Mouse (Mus musculus) liver, embryonic 14.5 days (tissue): ENCODE data around the gene Mrm1. TPM values are rescaled to one million over a fixed set of nuclear protein-coding genes. Genes with fewer than 3 reads are reported as not detected.

Experiments used
- ATAC-seq: fragments of 200-750 bp; cut with Nextera tagmentation; 2 replicates; pipeline ENCODE4 v1.8.0; 2017; ENCODE audit warnings: moderate number of reproducible peaks, mild to moderate bottlenecking, moderate library complexity; ENCODE audit not compliant: insufficient read depth
- DNase-seq, 3 experiments: peaks; one replicate each; pipeline ENCODE4 v3.0.0-alpha.2; 2012 to 2013; ENCODE audit warnings: low read depth in 3 of 3, low spot score in 3 of 3
- H3K27ac ChIP-seq: fragments of 300-500 bp; sonication (generic); 2 replicates; pipeline ENCODE4 v1.5.1; 2014; ENCODE audit warnings: moderate library complexity, mild to moderate bottlenecking, control low read depth, inconsistent platforms
- H3K27me3 ChIP-seq: fragments of 300-500 bp; sonication (generic); 2 replicates; pipeline ENCODE4 v1.6.1; 2014; ENCODE audit warnings: mild to moderate bottlenecking, low read length, moderate library complexity; ENCODE audit not compliant: control insufficient read depth, insufficient read depth
- H3K36me3 ChIP-seq: fragments of 300-500 bp; sonication (generic); replicated peaks from 2 replicates; pipeline ENCODE4 v1.6.1; 2014; ENCODE audit warnings: low read depth; ENCODE audit not compliant: control insufficient read depth, insufficient read depth
- H3K4me1 ChIP-seq, 2 experiments: fragments of 200-500 bp in 1 of 2; fragments of 300-500 bp in 1 of 2; sonication (generic) in 1 of 2; replicated peaks; 2 replicates each; pipeline ENCODE4 v1.6.1; 2012 to 2014; ENCODE audit warnings: antibody characterized with exemption in 1 of 2, inconsistent platforms in 1 of 2, low read length in 1 of 2; ENCODE audit not compliant: control insufficient read depth in 2 of 2, insufficient read depth in 2 of 2
- H3K4me2 ChIP-seq: fragments of 300-500 bp; sonication (generic); 2 replicates; pipeline ENCODE4 v1.6.1; 2014; ENCODE audit warnings: low read depth, mild to moderate bottlenecking, control low read depth, moderate library complexity
- H3K4me3 ChIP-seq, 2 experiments: fragments of 200-500 bp in 1 of 2; fragments of 300-500 bp in 1 of 2; sonication (generic) in 1 of 2; 2 replicates each; pipeline ENCODE4 v1.5.1; 2012 to 2014; ENCODE audit warnings: low read depth in 2 of 2, low read length in 2 of 2, mild to moderate bottlenecking in 2 of 2, control low read depth in 1 of 2, inconsistent platforms in 1 of 2, moderate library complexity in 1 of 2; ENCODE audit not compliant: insufficient read depth in 1 of 2
- H3K9ac ChIP-seq: fragments of 300-500 bp; sonication (generic); replicated peaks from 2 replicates; pipeline ENCODE4 v1.6.1; 2014; ENCODE audit warnings: mild to moderate bottlenecking, control low read depth, moderate library complexity
- H3K9me3 ChIP-seq: fragments of 300-500 bp; sonication (generic); 2 replicates; pipeline ENCODE4 v1.6.1; 2016; ENCODE audit warnings: low read length, mixed read lengths; ENCODE audit not compliant: control insufficient read depth
- CTCF ChIP-seq: IDR thresholded peaks from 2 replicates; pipeline ENCODE4 v1.5.1; 2016; ENCODE audit warnings: antibody characterized with exemption, low read depth, control low read depth
- EP300 ChIP-seq: IDR thresholded peaks from 2 replicates; pipeline ENCODE4 v1.6.1; 2016; ENCODE audit warnings: antibody characterized with exemption, low read depth
- WGBS: fragments of 180-500 bp; shearing (Covaris S2); extraction: QIAGEN DNeasy Blood & Tissue Kit; methylation state at CpG from one replicate; pipeline ENCODE4 v1.1.7; 2014; ENCODE audit not compliant: insufficient replicate concordance; 5-methylcytosine and 5-hydroxymethylcytosine counted together
- polyA plus RNA-seq, 2 experiments: library from polyadenylated mRNA; depleted of rRNA in 1 of 2; stranded (reverse) in 1 of 2; unstranded in 1 of 2; fragments of >200 nt; fragmentation: Nextera tagmentation in 1 of 2; extraction: Ambion mirVana in 1 of 2; gene quantifications; 2 replicates each; pipeline versions ENCODE4 v1.2.1 to v1.2.3; 2012 to 2014

Mrm1 gene
- polyA plus RNA-seq (2012; rRNA removed) (19.7 and 32.5 TPM in 2 replicates), polyA plus RNA-seq (2014; fragmentation: Nextera tagmentation; extraction: Ambion mirVana) (12.0 and 13.2 TPM in 2 replicates)

DNA sequence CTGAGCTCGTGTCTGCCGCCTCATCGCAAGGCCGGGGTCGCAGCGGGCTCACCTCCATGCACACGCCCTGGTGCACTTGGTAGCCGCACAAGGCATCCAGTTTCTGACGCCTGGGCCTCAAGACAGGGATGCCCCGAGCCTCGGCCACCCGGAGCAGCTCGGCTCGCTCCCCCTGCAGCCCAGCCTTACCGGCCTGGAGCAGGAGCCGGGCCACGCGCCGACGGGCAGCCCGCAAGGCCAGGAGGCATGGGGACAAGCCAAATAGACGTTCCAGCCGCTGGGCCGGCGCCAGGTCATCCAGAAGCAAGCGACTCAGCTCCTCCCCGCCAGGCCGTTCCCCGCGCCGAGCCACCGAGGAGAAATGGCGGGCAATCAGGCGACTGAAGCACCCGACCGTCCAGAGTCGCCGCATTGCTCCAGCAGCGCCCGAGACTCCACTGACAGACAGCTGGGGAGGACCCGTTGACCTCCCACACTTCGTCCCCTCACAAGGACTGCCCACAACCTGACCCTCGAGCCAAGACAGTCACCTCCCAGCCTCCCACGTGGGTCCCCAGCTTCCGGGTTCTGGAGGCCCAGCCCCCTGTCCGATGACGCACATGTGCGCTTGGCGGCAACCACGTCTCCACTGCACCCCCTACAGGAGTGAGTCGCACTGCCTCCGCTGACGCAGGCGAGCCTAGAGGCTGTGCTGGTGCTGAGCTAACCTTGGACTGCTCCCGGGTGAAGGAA, at the start of gene Mrm1:
Gene Mrm1 (minus strand): TSS at position 555 of the 732 bp plus-strand sequence.
- Histone ChIP-seq H3K36me3 (peaks cover 52% of the 10 kb centered on the region), H3K4me3 (peak within 1 kb of the TSS; percentile 77 to 96), H3K9ac (peak within 1 kb of the TSS; percentile 96), H3K27me3 (no peaks in the 10 kb centered on the region), H3K27ac (peak within 1 kb of the TSS; percentile 99), H3K9me3 (no peaks in the 10 kb centered on the region), H3K4me1 (peaks cover 33 to 50% of the 10 kb centered on the region in 2 experiments), H3K4me2 (peak within 1 kb of the TSS; percentile 96)
- peak; percentile 99 for TF ChIP-seq CTCF
- TF ChIP-seq EP300, result peak; percentile 60; the same call in 1 of the 2 replicates
- under 1% methylated on average over 55 of the region's 55 CpGs for WGBS
- ATAC-seq, result peak; percentile 63
- peak; percentile 90 to 91 (median 91) for DNase-seq

DNA sequence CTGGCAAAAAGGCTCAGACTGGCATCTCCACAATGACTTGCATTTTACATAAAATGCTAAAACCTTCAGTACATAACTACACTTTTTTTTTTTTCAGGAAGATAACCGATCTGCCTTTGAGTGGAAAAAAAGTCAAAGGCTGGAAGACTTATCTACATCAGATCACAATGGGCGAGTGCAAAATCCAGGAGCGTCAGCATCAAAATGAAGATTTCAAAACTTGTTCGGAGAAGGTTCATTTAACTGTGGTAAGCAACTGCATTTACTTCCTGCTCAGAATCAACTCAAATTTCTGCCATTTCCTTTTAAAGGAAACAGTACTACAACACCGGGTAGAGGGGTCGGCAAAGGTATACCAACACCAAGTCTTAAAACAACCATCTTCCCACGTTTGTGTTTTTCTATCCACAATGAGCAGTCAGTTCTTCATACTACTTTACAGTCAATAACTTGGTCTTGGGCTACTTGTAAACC, 49.5 kb upstream of the Mrm1 start:
- TF ChIP-seq CTCF, result no peak
- no peak for TF ChIP-seq EP300
- peaks cover 24% of the 10 kb centered on the region for H3K36me3 ChIP-seq
- no peaks in the 10 kb centered on the region for H3K27me3 ChIP-seq
- no peaks in the 10 kb centered on the region for H3K9me3 ChIP-seq
- peak overlapping the region; percentile 81 to 93 for H3K4me3 ChIP-seq
- under 1% methylated on average over 7 of the region's 7 CpGs for WGBS
- H3K4me2 ChIP-seq, result peak overlapping the region; percentile 80
- peak overlapping the region; percentile 99 for H3K9ac ChIP-seq
- H3K27ac ChIP-seq, result peak overlapping the region; percentile 88
- ATAC-seq (no peak), DNase-seq (peak in 1 of 3 experiments; percentile 49)
- H3K4me1 ChIP-seq, result peaks cover 23 to 28% of the 10 kb centered on the region in 2 experiments

DNA sequence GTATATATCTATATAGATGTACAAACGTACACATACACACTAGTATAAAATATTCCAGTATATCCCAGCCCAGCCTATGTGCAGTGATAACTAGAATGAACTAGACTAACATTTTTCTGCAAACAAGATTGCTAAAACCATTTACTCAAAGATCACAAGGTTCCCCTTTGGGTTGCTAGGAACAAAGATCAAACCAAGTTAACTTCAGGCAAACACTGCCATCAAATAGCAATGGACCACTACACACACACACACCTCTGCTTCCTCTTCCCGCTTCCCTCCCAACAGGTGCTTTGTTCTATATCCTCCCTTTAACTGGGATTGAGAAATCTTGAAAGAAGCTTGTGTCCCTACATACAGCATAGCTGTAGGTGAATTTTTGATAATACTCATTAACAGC, 48.3 kb upstream of the Mrm1 start:
- Histone ChIP-seq H3K9me3 (no peaks in the 10 kb centered on the region), H3K36me3 (peaks cover 28% of the 10 kb centered on the region), H3K4me1 (peaks cover 16 to 20% of the 10 kb centered on the region in 2 experiments), H3K4me2 (peak overlapping the region; percentile 80), H3K4me3 (peak overlapping the region; percentile 69 to 93), H3K27ac (peak overlapping the region; percentile 6; the same call in 1 of the 2 replicates), H3K27me3 (no peaks in the 10 kb centered on the region), H3K9ac (peak overlapping the region; percentile 45)
- DNase-seq (no peak), ATAC-seq (no peak)
- WGBS, result 76% methylated on average over 2 of the region's 2 CpGs
- TF ChIP-seq CTCF (no peak), EP300 (no peak)

GRCm38 (mm10) chr11:84865268-84865667, 46.0 kb upstream of the Mrm1 start:
- DNase-seq, result no peak
- H3K4me1 ChIP-seq, result peaks cover 16 to 19% of the 10 kb centered on the region in 2 experiments
- H3K4me2 ChIP-seq, result peak overlapping the region; percentile 43
- H3K9me3 ChIP-seq, result no peaks in the 10 kb centered on the region
- no peak overlapping the region for H3K4me3 ChIP-seq
- WGBS, result 62% methylated on average over 2 of the region's 2 CpGs
- H3K36me3 ChIP-seq, result peaks cover 47% of the 10 kb centered on the region
- H3K27me3 ChIP-seq, result no peaks in the 10 kb centered on the region
- TF ChIP-seq EP300 (no peak), CTCF (no peak)
- H3K9ac ChIP-seq, result no peak overlapping the region
- ATAC-seq, result no peak
- no peak overlapping the region for H3K27ac ChIP-seq

- H3K4me2 ChIP-seq, result no peak overlapping the region
- H3K4me1 ChIP-seq, result no peaks in the 10 kb centered on the region
- TF ChIP-seq CTCF (no peak), EP300 (no peak)
- H3K36me3 ChIP-seq, result peaks cover 85% of the 10 kb centered on the region
- H3K27ac ChIP-seq, result no peak overlapping the region
- H3K27me3 ChIP-seq, result no peaks in the 10 kb centered on the region
- DNase-seq (no peak), ATAC-seq (no peak)
- WGBS, result 90% methylated on average over 6 of the region's 6 CpGs
- no peak overlapping the region for H3K9ac ChIP-seq
- H3K4me3 ChIP-seq, result no peak overlapping the region
- H3K9me3 ChIP-seq, result no peaks in the 10 kb centered on the region
These were observed 36.0 kb upstream of the Mrm1 start for GRCm38 (mm10) chr11:84855285-84855684.
